Mouse (Mus musculus) embryonic facial prominence, embryonic 10.5 days (tissue): Measurements from ENCODE around the gene Pcnx. TPM values are rescaled to one million over a fixed set of nuclear protein-coding genes. Genes with fewer than 3 reads are reported as not detected.
A peak's percentile ranks its signal among the peaks of the same experiment; 100 is the strongest.

ENCODE experiments used
- DNase-seq: peaks from one replicate; pipeline ENCODE4 v3.0.0-alpha.2; 2017; ENCODE audit warnings: low spot score
- H3K27ac ChIP-seq: fragments of 300-500 bp; sonication (generic); replicated peaks from 2 replicates; pipeline ENCODE4 v1.5.1; 2016; ENCODE audit warnings: mild to moderate bottlenecking
- H3K27me3 ChIP-seq: fragments of 300-500 bp; sonication (generic); replicated peaks from 2 replicates; pipeline ENCODE4 v1.6.1; 2016; ENCODE audit warnings: low read depth, mild to moderate bottlenecking; ENCODE audit not compliant: poor library complexity, severe bottlenecking
- H3K36me3 ChIP-seq: fragments of 300-500 bp; sonication (generic); replicated peaks from 2 replicates; pipeline ENCODE4 v1.6.1; 2016; ENCODE audit warnings: mild to moderate bottlenecking, moderate library complexity
- H3K4me1 ChIP-seq: fragments of 300-500 bp; sonication (generic); 2 replicates; pipeline ENCODE4 v1.6.1; 2016
- H3K4me3 ChIP-seq: fragments of 300-500 bp; sonication (generic); 2 replicates; pipeline ENCODE4 v1.5.1; 2016; ENCODE audit warnings: mild to moderate bottlenecking, moderate library complexity
- H3K9me3 ChIP-seq: fragments of 300-500 bp; sonication (generic); 2 replicates; pipeline ENCODE4 v1.6.1; 2016; ENCODE audit warnings: mild to moderate bottlenecking
- WGBS: fragments of 180-500 bp; shearing (Covaris S2); methylation state at CpG from one replicate; pipeline ENCODE4 v1.1.7; 2016; 5-methylcytosine and 5-hydroxymethylcytosine counted together
- polyA plus RNA-seq: library from polyadenylated mRNA; unstranded; fragments of >200 nt; fragmentation: Nextera tagmentation; extraction: Ambion mirVana; gene quantifications from 2 replicates; pipeline ENCODE4 v1.2.1, GENCODE M21; 2016

The Pcnx gene
- polyA plus RNA-seq, 1 experiment from 2014 or later, result 12.5 TPM

GRCm38 (mm10) chr12:81837463-81837862 is 22.4 kb upstream of the Pcnx start:
- Histone ChIP-seq H3K4me3 (no peak overlapping the region), H3K36me3 (no peaks in the 10 kb centered on the region), H3K4me1 (peaks cover 13% of the 10 kb centered on the region), H3K9me3 (no peaks in the 10 kb centered on the region), H3K27ac (no peak overlapping the region), H3K27me3 (peaks cover under 1% of the 10 kb centered on the region)
- DNase-seq, result no peak
- WGBS, result 63% methylated on average over 5 of the region's 5 CpGs

GRCm38 (mm10) chr12:81839663-81840062 is 20.2 kb upstream of the Pcnx start:
- no peak for DNase-seq
- Histone ChIP-seq H3K4me3 (no peak overlapping the region), H3K27ac (no peak overlapping the region), H3K9me3 (no peaks in the 10 kb centered on the region), H3K27me3 (peaks cover 10% of the 10 kb centered on the region), H3K36me3 (no peaks in the 10 kb centered on the region), H3K4me1 (peaks cover 17% of the 10 kb centered on the region)
- 89% methylated on average over 5 of the region's 5 CpGs for WGBS

- WGBS, result 86% methylated on average over 5 of the region's 5 CpGs
- Histone ChIP-seq H3K36me3 (no peaks in the 10 kb centered on the region), H3K9me3 (no peaks in the 10 kb centered on the region)
Observed at GRCm38 (mm10) chr12:81841046-81841445, 18.8 kb upstream of the Pcnx start.

GRCm38 (mm10) chr12:81843501-81843900 is 16.3 kb upstream of the Pcnx start:
- no peaks in the 10 kb centered on the region for H3K9me3 ChIP-seq
- peaks cover 28% of the 10 kb centered on the region for H3K27me3 ChIP-seq
- no peak overlapping the region for H3K27ac ChIP-seq
- no peak for DNase-seq
- H3K36me3 ChIP-seq, result no peaks in the 10 kb centered on the region
- H3K4me3 ChIP-seq, result no peak overlapping the region
- peaks cover 20% of the 10 kb centered on the region for H3K4me1 ChIP-seq
- 77% methylated on average over 5 of the region's 5 CpGs for WGBS

More at GRCm38 (mm10) chr12:81841046-81841445, 18.8 kb upstream of the Pcnx start:
- H3K4me1 ChIP-seq, result peaks cover 31% of the 10 kb centered on the region
- no peak overlapping the region for H3K4me3 ChIP-seq
- no peak overlapping the region for H3K27ac ChIP-seq
- H3K27me3 ChIP-seq, result peaks cover 18% of the 10 kb centered on the region
- no peak for DNase-seq

- 46% methylated on average over 13 of the region's 13 CpGs for WGBS
- Histone ChIP-seq H3K36me3 (no peaks in the 10 kb centered on the region), H3K9me3 (no peaks in the 10 kb centered on the region), H3K4me3 (peak overlapping the region; percentile 46), H3K4me1 (peaks cover 20% of the 10 kb centered on the region), H3K27me3 (peaks cover 28% of the 10 kb centered on the region), H3K27ac (no peak overlapping the region)
- DNase-seq, result no peak
Observed at GRCm38 (mm10) chr12:81844572-81844971, 15.3 kb upstream of the Pcnx start.

- H3K4me3 ChIP-seq, result peak overlapping the region; percentile 46
- DNase-seq, result peak; percentile 32
- H3K27me3 ChIP-seq, result peaks cover 28% of the 10 kb centered on the region
- H3K27ac ChIP-seq, result no peak overlapping the region
- peaks cover 20% of the 10 kb centered on the region for H3K4me1 ChIP-seq
- 10% methylated on average over 14 of the region's 14 CpGs for WGBS
- H3K36me3 ChIP-seq, result no peaks in the 10 kb centered on the region
- H3K9me3 ChIP-seq, result no peaks in the 10 kb centered on the region
Observed at GRCm38 (mm10) chr12:81844981-81845380, 14.8 kb upstream of the Pcnx start.

- Histone ChIP-seq H3K36me3 (no peaks in the 10 kb centered on the region), H3K4me3 (no peak overlapping the region), H3K27ac (no peak overlapping the region), H3K4me1 (peaks cover 16% of the 10 kb centered on the region), H3K9me3 (no peaks in the 10 kb centered on the region), H3K27me3 (peaks cover 23% of the 10 kb centered on the region)
- DNase-seq, result no peak
- WGBS, result 75% methylated on average over 8 of the region's 8 CpGs
Observed at GRCm38 (mm10) chr12:81849629-81850028, 10.2 kb upstream of the Pcnx start.

- DNase-seq, result no peak
- Histone ChIP-seq H3K36me3 (no peaks in the 10 kb centered on the region), H3K9me3 (no peaks in the 10 kb centered on the region), H3K27me3 (peaks cover 27% of the 10 kb centered on the region), H3K4me3 (no peak overlapping the region), H3K4me1 (peaks cover 16% of the 10 kb centered on the region), H3K27ac (no peak overlapping the region)
- WGBS, result 89% methylated on average over 2 of the region's 2 CpGs
Observed at GRCm38 (mm10) chr12:81852551-81852950, 7.3 kb upstream of the Pcnx start.

- no peak overlapping the region for H3K4me3 ChIP-seq
- peaks cover 27% of the 10 kb centered on the region for H3K27me3 ChIP-seq
- H3K27ac ChIP-seq, result no peak overlapping the region
- no peaks in the 10 kb centered on the region for H3K36me3 ChIP-seq
- 89% methylated on average over 14 of the region's 14 CpGs for WGBS
- no peaks in the 10 kb centered on the region for H3K9me3 ChIP-seq
- DNase-seq, result no peak
- H3K4me1 ChIP-seq, result peaks cover 20% of the 10 kb centered on the region
Observed at GRCm38 (mm10) chr12:81852977-81853376, 6.8 kb upstream of the Pcnx start.

- H3K4me1 ChIP-seq, result peaks cover 23% of the 10 kb centered on the region
- DNase-seq, result no peak
- WGBS, result 81% methylated on average over 9 of the region's 9 CpGs
- no peak overlapping the region for H3K4me3 ChIP-seq
- no peak overlapping the region for H3K27ac ChIP-seq
- peaks cover 27% of the 10 kb centered on the region for H3K27me3 ChIP-seq
- no peaks in the 10 kb centered on the region for H3K9me3 ChIP-seq
- no peaks in the 10 kb centered on the region for H3K36me3 ChIP-seq
Observed at GRCm38 (mm10) chr12:81853543-81853942, 6.3 kb upstream of the Pcnx start.

GRCm38 (mm10) chr12:81855031-81855430 is 4.8 kb upstream of the Pcnx start:
- Histone ChIP-seq H3K36me3 (no peaks in the 10 kb centered on the region), H3K27ac (no peak overlapping the region), H3K27me3 (peaks cover 31% of the 10 kb centered on the region), H3K9me3 (no peaks in the 10 kb centered on the region), H3K4me1 (peaks cover 27% of the 10 kb centered on the region), H3K4me3 (no peak overlapping the region)
- WGBS, result 86% methylated on average over 8 of the region's 8 CpGs
- DNase-seq, result no peak

- 46% methylated on average over 4 of the region's 4 CpGs for WGBS
- Histone ChIP-seq H3K27me3 (peaks cover 31% of the 10 kb centered on the region), H3K4me1 (peaks cover 32% of the 10 kb centered on the region), H3K36me3 (no peaks in the 10 kb centered on the region), H3K27ac (no peak overlapping the region), H3K4me3 (no peak overlapping the region), H3K9me3 (no peaks in the 10 kb centered on the region)
- DNase-seq, result no peak
Observed at GRCm38 (mm10) chr12:81856696-81857095, 3.1 kb upstream of the Pcnx start.

GRCm38 (mm10) chr12:81857251-81857650 is 2.6 kb upstream of the Pcnx start:
- Histone ChIP-seq H3K4me1 (peaks cover 38% of the 10 kb centered on the region), H3K27me3 (peaks cover 31% of the 10 kb centered on the region), H3K4me3 (no peak overlapping the region), H3K36me3 (no peaks in the 10 kb centered on the region), H3K9me3 (no peaks in the 10 kb centered on the region), H3K27ac (no peak overlapping the region)
- DNase-seq, result peak; percentile 21
- WGBS, result 18% methylated on average over 4 of the region's 4 CpGs
